Mouse (Mus musculus) midbrain, postnatal 0 days (tissue): ENCODE results near the gene Uap1l1. TPM values are rescaled to one million over a fixed set of nuclear protein-coding genes. Genes with fewer than 3 reads are reported as not detected.

Source experiments
- ATAC-seq: fragments of 200-750 bp; cut with Nextera tagmentation; 2 replicates; pipeline ENCODE4 v1.8.0; 2017; ENCODE audit warnings: moderate number of reproducible peaks, mild to moderate bottlenecking, moderate TSS enrichment, moderate library complexity; ENCODE audit not compliant: low FRiP score
- DNase-seq: peaks from one replicate; pipeline ENCODE4 v3.0.0-alpha.2; 2015; ENCODE audit warnings: low spot score
- H3K27ac ChIP-seq: fragments of 300-500 bp; sonication (generic); 2 replicates; pipeline ENCODE4 v1.5.1; 2014; ENCODE audit warnings: low read depth, mild to moderate bottlenecking, low read length, mixed read lengths
- H3K27me3 ChIP-seq: fragments of 300-500 bp; sonication (generic); 2 replicates; pipeline ENCODE4 v1.6.1; 2014; ENCODE audit warnings: low read length, control low read depth, mixed read lengths; ENCODE audit not compliant: insufficient read depth
- H3K36me3 ChIP-seq: fragments of 300-500 bp; sonication (generic); 2 replicates; pipeline ENCODE4 v1.6.1; 2014; ENCODE audit warnings: low read length, control low read depth, mixed read lengths; ENCODE audit not compliant: insufficient read depth
- H3K4me1 ChIP-seq: fragments of 300-500 bp; sonication (generic); 2 replicates; pipeline ENCODE4 v1.6.1; 2014; ENCODE audit warnings: mild to moderate bottlenecking, control low read depth, antibody characterized with exemption, low read length, mixed read lengths; ENCODE audit not compliant: insufficient read depth
- H3K4me2 ChIP-seq: fragments of 300-500 bp; sonication (generic); 2 replicates; pipeline ENCODE4 v1.6.1; 2014; ENCODE audit warnings: low read depth, mild to moderate bottlenecking, low read length, mixed read lengths; ENCODE audit not compliant: poor library complexity, severe bottlenecking
- H3K4me3 ChIP-seq: fragments of 300-500 bp; sonication (generic); 2 replicates; pipeline ENCODE4 v1.5.1; 2014; ENCODE audit warnings: low read depth, mild to moderate bottlenecking, low read length, moderate library complexity
- H3K9ac ChIP-seq: fragments of 300-500 bp; sonication (generic); replicated peaks from 2 replicates; pipeline ENCODE4 v1.6.1; 2014; ENCODE audit warnings: mild to moderate bottlenecking, low read length, moderate library complexity, mixed read lengths; ENCODE audit not compliant: poor library complexity, severe bottlenecking
- H3K9me3 ChIP-seq: fragments of 300-500 bp; sonication (generic); 2 replicates; pipeline ENCODE4 v1.6.1; 2016; ENCODE audit warnings: low read length, control low read depth
- CTCF ChIP-seq: IDR thresholded peaks from 2 replicates; pipeline ENCODE4 v1.5.1; 2016; ENCODE audit warnings: antibody characterized with exemption, mild to moderate bottlenecking
- WGBS: fragments of 180-500 bp; shearing (Covaris S2); extraction: QIAGEN DNeasy Blood & Tissue Kit; methylation state at CpG from one replicate; pipeline ENCODE4 v1.1.7; 2014; 5-methylcytosine and 5-hydroxymethylcytosine counted together
- polyA plus RNA-seq: library from polyadenylated mRNA; unstranded; fragments of >200 nt; fragmentation: Nextera tagmentation; extraction: Ambion mirVana; gene quantifications from 2 replicates; pipeline ENCODE4 v1.2.1, GENCODE M21; 2015
- total RNA-seq: library from RNA; depleted of rRNA; stranded (reverse); fragments of >200 nt; gene quantifications from 2 replicates; pipeline ENCODE4 v1.2.3, GENCODE M21; 2014

The Uap1l1 gene
- total and polyA plus RNA-seq, 2 experiments from 2014 or later: 9.9 to 11.7 TPM

DNA sequence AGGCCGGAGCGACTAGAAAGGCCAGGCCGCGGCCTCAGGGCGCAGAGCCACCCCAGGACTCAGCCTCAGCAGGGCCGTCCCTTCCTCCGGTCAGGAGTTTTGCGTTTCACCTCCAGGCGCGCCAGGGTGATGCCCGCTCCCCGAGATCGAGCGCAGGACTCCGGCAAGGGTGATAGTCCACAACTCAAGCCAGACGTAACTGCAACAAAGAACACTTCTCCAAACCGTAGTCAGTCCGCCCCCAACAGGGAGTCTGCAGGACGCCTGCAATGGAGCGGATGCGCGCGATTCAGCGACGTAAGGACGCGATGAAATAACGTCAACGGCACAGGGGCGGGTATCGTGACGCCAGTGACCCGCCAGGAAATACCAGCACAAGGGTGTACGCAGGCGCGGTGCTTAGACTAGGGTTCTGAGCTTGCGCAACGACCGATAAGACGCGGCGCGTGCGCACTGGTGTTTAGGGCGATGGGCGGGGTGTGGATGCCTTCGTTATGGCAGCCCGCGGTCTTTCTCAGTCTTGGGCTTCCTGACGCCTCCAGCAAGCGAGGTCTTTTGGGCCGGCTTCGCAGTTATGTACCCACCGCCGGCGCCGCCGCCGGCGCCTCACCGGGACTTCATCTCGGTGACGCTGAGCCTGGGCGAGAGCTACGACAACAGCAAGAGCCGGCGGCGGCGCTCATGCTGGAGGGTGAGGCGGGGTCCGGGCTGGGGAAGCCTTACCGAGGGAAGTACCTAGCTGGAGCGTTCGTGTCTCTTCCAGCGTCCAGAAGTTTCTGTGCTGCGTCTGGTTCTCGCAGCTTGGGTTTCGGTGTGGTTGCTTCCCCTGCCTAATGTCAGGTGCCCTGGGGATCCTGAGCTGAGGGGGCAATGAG is 33.0 kb downstream of the Uap1l1 start, which contains the start of gene Man1b1:
TSS of gene Man1b1 (plus strand) at position 53 of the 875 bp plus-strand sequence.
- Histone ChIP-seq H3K9ac (peak within 1 kb of the TSS; percentile 84), H3K9me3 (no peaks in the 10 kb centered on the region), H3K4me3 (peak within 1 kb of the TSS; percentile 90), H3K27ac (peak within 1 kb of the TSS; percentile 87), H3K4me1 (peaks cover 7% of the 10 kb centered on the region; the same call in 1 of the 2 replicates), H3K4me2 (peak within 1 kb of the TSS; percentile 87), H3K27me3 (no peaks in the 10 kb centered on the region), H3K36me3 (peaks cover 28% of the 10 kb centered on the region)
- ATAC-seq: peak; percentile 97
- WGBS: under 1% methylated on average over 75 of the region's 78 CpGs
- peak; percentile 100 for DNase-seq
- peak; percentile 65 for TF ChIP-seq CTCF

DNA sequence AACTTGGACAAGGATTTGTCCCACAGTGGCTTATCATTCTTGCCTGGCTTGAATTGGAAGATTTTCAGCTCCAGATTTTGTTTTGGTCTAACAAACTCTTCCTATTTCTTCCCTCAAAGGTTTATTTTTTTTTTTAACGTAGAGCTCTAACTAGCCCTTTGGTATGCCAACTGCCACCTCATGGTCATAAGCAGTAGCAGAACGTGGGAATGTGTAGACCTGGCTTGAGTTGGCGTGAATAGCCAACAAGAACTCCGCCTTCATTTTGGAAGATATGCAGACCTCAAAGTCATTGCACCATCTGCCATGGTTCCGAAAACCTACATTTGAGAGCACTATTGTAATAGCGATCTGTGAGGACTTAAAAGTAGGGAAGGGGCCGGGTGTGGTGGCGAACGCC is 34.0 kb downstream of the Uap1l1 start:
- peak; percentile 27; the same call in 1 of the 2 replicates for TF ChIP-seq CTCF
- Histone ChIP-seq H3K9me3 (no peaks in the 10 kb centered on the region), H3K27ac (no peak overlapping the region), H3K27me3 (no peaks in the 10 kb centered on the region), H3K4me1 (peaks cover 7% of the 10 kb centered on the region; the same call in 1 of the 2 replicates), H3K4me2 (peak overlapping the region; percentile 87), H3K36me3 (peaks cover 19% of the 10 kb centered on the region), H3K4me3 (peak overlapping the region; percentile 90), H3K9ac (no peak overlapping the region)
- 58% methylated on average over 9 of the region's 9 CpGs for WGBS
- DNase-seq (no peak), ATAC-seq (no peak)

DNA sequence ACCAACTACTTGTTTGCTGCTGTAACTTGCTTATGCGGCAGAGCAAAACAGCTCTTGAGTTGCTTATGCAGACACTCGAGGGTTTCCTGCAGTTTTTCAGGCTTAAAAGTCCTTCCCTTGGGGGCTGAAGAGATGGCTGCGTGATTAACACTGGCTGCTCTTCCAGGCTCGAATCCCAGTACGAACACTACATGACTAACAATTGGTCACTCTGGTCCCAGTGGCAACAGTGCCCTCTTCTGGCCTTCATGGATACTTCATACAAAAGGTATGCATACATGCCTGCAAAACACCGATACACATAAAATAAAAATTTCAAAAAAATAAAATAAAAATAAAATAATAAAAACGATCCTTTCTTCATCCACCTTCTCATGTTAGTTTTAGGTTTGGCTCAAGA is 37.0 kb downstream of the Uap1l1 start:
- ATAC-seq (no peak), DNase-seq (peak; percentile 69)
- Histone ChIP-seq H3K4me1 (peaks cover 4% of the 10 kb centered on the region; the same call in 1 of the 2 replicates), H3K4me2 (no peak overlapping the region), H3K4me3 (no peak overlapping the region), H3K36me3 (no peaks in the 10 kb centered on the region), H3K27me3 (no peaks in the 10 kb centered on the region), H3K9ac (no peak overlapping the region), H3K9me3 (no peaks in the 10 kb centered on the region), H3K27ac (no peak overlapping the region)
- WGBS: 31% methylated on average over 7 of the region's 7 CpGs
- peak; percentile 75 for TF ChIP-seq CTCF

DNA sequence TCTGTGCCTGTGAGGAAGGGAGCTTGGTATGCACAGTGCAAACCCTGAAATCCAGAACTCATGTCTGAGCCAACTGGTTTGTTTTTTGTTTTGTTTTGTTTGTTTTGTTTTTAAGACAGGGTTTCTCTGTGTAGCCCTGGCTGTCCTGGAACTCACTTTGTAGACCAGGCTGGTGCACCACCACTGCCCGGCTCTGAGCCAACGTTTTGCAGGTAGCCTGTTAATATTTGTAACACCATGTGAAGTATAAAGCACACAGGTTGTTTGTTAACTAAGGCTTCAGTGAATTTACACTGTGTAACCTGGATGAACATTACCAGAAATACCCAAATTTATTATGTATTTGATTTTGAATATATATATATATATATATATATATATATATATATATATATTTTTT is 39.4 kb downstream of the Uap1l1 start:
- H3K4me2 ChIP-seq: no peak overlapping the region
- H3K9me3 ChIP-seq: no peaks in the 10 kb centered on the region
- no peak overlapping the region for H3K4me3 ChIP-seq
- no peaks in the 10 kb centered on the region for H3K36me3 ChIP-seq
- ATAC-seq (no peak), DNase-seq (no peak)
- H3K27me3 ChIP-seq: peaks cover 4% of the 10 kb centered on the region; the same call in 1 of the 2 replicates
- no peak for TF ChIP-seq CTCF
- no peak overlapping the region for H3K9ac ChIP-seq
- 82% methylated on average over 2 of the region's 2 CpGs for WGBS
- no peak overlapping the region for H3K27ac ChIP-seq
- no peaks in the 10 kb centered on the region for H3K4me1 ChIP-seq

DNA sequence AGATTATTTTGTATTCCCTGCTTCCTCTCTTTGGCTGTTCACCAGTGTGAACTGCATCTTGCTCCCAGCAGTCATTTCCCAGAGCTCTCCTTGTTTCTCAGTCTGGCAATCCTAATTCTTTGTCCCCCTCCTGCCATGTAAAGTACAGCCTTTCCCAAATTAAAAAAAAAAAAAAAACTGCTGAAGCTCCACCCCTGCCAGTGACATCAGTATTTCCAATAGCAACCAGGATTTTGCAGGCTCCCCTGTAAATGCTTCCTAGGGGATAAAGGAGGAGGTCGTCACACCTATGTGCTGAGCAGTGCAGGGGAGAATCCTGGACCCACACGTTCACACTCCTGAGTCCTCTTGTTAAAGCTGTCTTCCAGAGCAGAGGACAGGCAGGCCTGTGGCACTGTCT is 45.4 kb downstream of the Uap1l1 start:
- Histone ChIP-seq H3K27ac (no peak overlapping the region), H3K27me3 (peaks cover 4% of the 10 kb centered on the region; the same call in 1 of the 2 replicates), H3K4me2 (no peak overlapping the region), H3K36me3 (peaks cover 6% of the 10 kb centered on the region; the same call in 1 of the 2 replicates), H3K9ac (no peak overlapping the region), H3K4me3 (no peak overlapping the region), H3K4me1 (0 out of 2 replicates have a peak, but pooled peaks cover 3% of the 10 kb centered on the region), H3K9me3 (no peaks in the 10 kb centered on the region)
- WGBS: 34% methylated on average over 2 of the region's 2 CpGs
- TF ChIP-seq CTCF: no peak
- ATAC-seq: no peak
- DNase-seq: no peak
